Mouse (Mus musculus) embryonic fibroblast, embryonic 13.5 days (primary cell): ENCODE results near the gene Ncam1.

Experiments used
- CTCF ChIP-seq: IDR thresholded peaks from 2 replicates; pipeline ENCODE4 v1.5.1; 2011; ENCODE audit warnings: mild to moderate bottlenecking, control low read depth, low read length, moderate library complexity, borderline replicate concordance; ENCODE audit not compliant: insufficient read depth
- POLR2A ChIP-seq: IDR thresholded peaks from 2 replicates; pipeline ENCODE4 v1.6.1; 2011; ENCODE audit warnings: low read depth, mild to moderate bottlenecking, control low read depth, low read length, moderate library complexity

DNA sequence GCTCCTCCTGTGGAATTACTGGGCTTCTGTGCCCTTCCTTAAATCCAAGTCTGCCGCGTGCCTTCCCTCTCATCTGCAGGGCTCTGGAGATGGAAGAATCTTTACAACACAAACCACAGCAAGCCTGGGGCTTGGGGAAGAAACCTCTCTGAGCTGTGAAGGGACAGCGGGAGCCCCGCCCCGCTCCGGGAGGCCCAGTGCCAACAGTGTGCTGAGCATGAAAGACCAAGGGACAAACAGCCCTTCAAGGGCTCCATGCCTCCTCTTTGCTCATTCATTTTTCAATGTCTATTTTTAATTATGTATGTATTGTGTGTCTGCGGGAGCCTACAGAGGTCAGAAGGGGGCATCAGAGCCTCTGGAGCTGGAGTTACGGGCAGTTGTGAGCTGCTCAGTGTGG is 271.4 kb downstream of the Ncam1 start:
- no peak for TF ChIP-seq CTCF
- no peak for TF ChIP-seq POLR2A
